Mouse (Mus musculus): ENCODE measurements around the gene Smg6. TPM values are rescaled to one million over a fixed set of nuclear protein-coding genes. Genes with fewer than 3 reads are reported as not detected.

Smg6 gene
- total RNA-seq, 1 experiment = 19.9 TPM

- H3K4me3 ChIP-seq (ENCODE audit: insufficient read depth in 1 of 2, low read depth in 1 of 2, low read length in 2 of 2, poor library complexity in 1 of 2, severe bottlenecking in 1 of 2) = peak overlapping the region; percentile 62 to 77
- no peaks in the 10 kb centered on the region for H3K9me3 ChIP-seq (ENCODE audit: control insufficient read depth, insufficient read depth, low read depth, low read length)
- peak overlapping the region; percentile 56; the same call in 1 of the 2 replicates for H3K9ac ChIP-seq (ENCODE audit: insufficient read depth, low read depth, low read length, poor library complexity, severe bottlenecking)
- H3K27ac ChIP-seq (ENCODE audit: insufficient read depth, low read depth, low read length, poor library complexity, severe bottlenecking) = no peak overlapping the region
- peaks cover 2 to 20% of the 10 kb centered on the region in 2 experiments; a peak in 3 of 4 replicates for H3K4me1 ChIP-seq (ENCODE audit: control insufficient read depth in 2 of 2, insufficient read depth in 2 of 2, low read length in 2 of 2, poor library complexity in 1 of 2)
- TF ChIP-seq MAFK (IDR thresholded peaks at IDR 0.05; ENCODE audit: insufficient read depth, low read depth, low read length) (no peak), HCFC1 (IDR thresholded peaks at IDR 0.05; ENCODE audit: borderline replicate concordance, insufficient read depth, low read length) (no peak), CHD2 (IDR thresholded peaks at IDR 0.05; ENCODE audit: low read depth, low read length) (no peak), ZNF384 (IDR thresholded peaks at IDR 0.05; ENCODE audit: low read depth, low read length) (no peak), ZC3H11A (IDR thresholded peaks at IDR 0.05; ENCODE audit: borderline replicate concordance, low read depth, low read length) (no peak)
- no peaks in the 10 kb centered on the region for H3K36me3 ChIP-seq (ENCODE audit: control insufficient read depth, insufficient read depth, low read length, poor library complexity, severe bottlenecking)
- in situ Hi-C loops (cut with MboI; ENCODE audit: low sequenced_read_pairs in 2 of 2, unreplicated experiment in 2 of 2) = loop anchor here (5.0 kb wide), 1 partner anchor 97 kb away; no protein-coding TSS in a partner anchor
- DNase-seq (ENCODE audit: low read depth, low spot score) = peak; percentile 95
These were observed 269.3 kb downstream of the Smg6 start for GRCm38 (mm10) chr11:75194850-75195461.

- TF ChIP-seq ZC3H11A (IDR thresholded peaks at IDR 0.05; ENCODE audit: borderline replicate concordance, low read depth, low read length) = no peak
- no peak for TF ChIP-seq ZNF384 (IDR thresholded peaks at IDR 0.05; ENCODE audit: low read depth, low read length)
- TF ChIP-seq HCFC1 (IDR thresholded peaks at IDR 0.05; ENCODE audit: borderline replicate concordance, insufficient read depth, low read length) = no peak
- no peak for TF ChIP-seq CHD2 (IDR thresholded peaks at IDR 0.05; ENCODE audit: low read depth, low read length)
- no peak for TF ChIP-seq MAFK (IDR thresholded peaks at IDR 0.05; ENCODE audit: insufficient read depth, low read depth, low read length)
- no peak for DNase-seq (ENCODE audit: low read depth, low spot score)
- Histone ChIP-seq H3K36me3 (ENCODE audit: control insufficient read depth, insufficient read depth, low read length, poor library complexity, severe bottlenecking) (no peaks in the 10 kb centered on the region), H3K9me3 (ENCODE audit: control insufficient read depth, insufficient read depth, low read depth, low read length) (no peaks in the 10 kb centered on the region), H3K4me3 (ENCODE audit: insufficient read depth in 1 of 2, low read depth in 1 of 2, low read length in 2 of 2, poor library complexity in 1 of 2, severe bottlenecking in 1 of 2) (no peak overlapping the region), H3K9ac (ENCODE audit: insufficient read depth, low read depth, low read length, poor library complexity, severe bottlenecking) (no peak overlapping the region), H3K27ac (ENCODE audit: insufficient read depth, low read depth, low read length, poor library complexity, severe bottlenecking) (no peak overlapping the region), H3K4me1 (ENCODE audit: control insufficient read depth in 2 of 2, insufficient read depth in 2 of 2, low read length in 2 of 2, poor library complexity in 1 of 2) (peaks cover 2 to 16% of the 10 kb centered on the region in 2 experiments; a peak in 3 of 4 replicates)
- in situ Hi-C loops (cut with MboI; ENCODE audit: low sequenced_read_pairs in 2 of 2, unreplicated experiment in 2 of 2) = no loop called here
These were observed 270.5 kb downstream of the Smg6 start for GRCm38 (mm10) chr11:75196131-75196530.

GRCm38 (mm10) chr11:75197956-75198355 lies 272.3 kb downstream of the Smg6 start:
- Histone ChIP-seq H3K27ac (ENCODE audit: insufficient read depth, low read depth, low read length, poor library complexity, severe bottlenecking) (no peak overlapping the region), H3K9ac (ENCODE audit: insufficient read depth, low read depth, low read length, poor library complexity, severe bottlenecking) (no peak overlapping the region), H3K4me3 (ENCODE audit: insufficient read depth in 1 of 2, low read depth in 1 of 2, low read length in 2 of 2, poor library complexity in 1 of 2, severe bottlenecking in 1 of 2) (no peak overlapping the region), H3K4me1 (ENCODE audit: control insufficient read depth in 2 of 2, insufficient read depth in 2 of 2, low read length in 2 of 2, poor library complexity in 1 of 2) (peaks cover 2 to 18% of the 10 kb centered on the region in 2 experiments; a peak in 3 of 4 replicates), H3K36me3 (ENCODE audit: control insufficient read depth, insufficient read depth, low read length, poor library complexity, severe bottlenecking) (no peaks in the 10 kb centered on the region), H3K9me3 (ENCODE audit: control insufficient read depth, insufficient read depth, low read depth, low read length) (no peaks in the 10 kb centered on the region)
- DNase-seq (ENCODE audit: low read depth, low spot score) = no peak
- in situ Hi-C loops (cut with MboI; ENCODE audit: low sequenced_read_pairs in 2 of 2, unreplicated experiment in 2 of 2) = no loop called here
- no peak for TF ChIP-seq CHD2 (IDR thresholded peaks at IDR 0.05; ENCODE audit: low read depth, low read length)

DNA sequence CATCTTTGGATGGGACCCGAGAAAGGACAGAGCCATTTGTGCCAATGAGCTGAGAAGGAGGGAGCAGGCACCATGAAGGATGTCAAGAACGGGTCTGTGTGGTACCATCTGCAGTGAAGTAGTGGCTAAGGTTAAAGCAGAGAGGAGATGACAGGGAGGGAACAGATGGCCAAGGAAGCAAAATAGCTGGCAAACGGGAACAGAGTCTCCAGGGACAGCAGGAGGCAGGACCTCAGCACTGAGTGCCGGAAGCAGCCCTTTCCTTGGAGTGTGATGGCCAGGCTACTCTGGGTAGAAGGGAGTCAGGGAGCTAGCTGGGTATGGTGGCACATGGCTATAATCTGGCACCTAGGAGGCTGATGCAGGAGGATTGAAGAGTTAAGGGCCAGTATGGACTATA lies 273.2 kb downstream of the Smg6 start:
- no peak overlapping the region for H3K4me3 ChIP-seq (ENCODE audit: insufficient read depth in 1 of 2, low read depth in 1 of 2, low read length in 2 of 2, poor library complexity in 1 of 2, severe bottlenecking in 1 of 2)
- H3K9me3 ChIP-seq (ENCODE audit: control insufficient read depth, insufficient read depth, low read depth, low read length) = no peaks in the 10 kb centered on the region
- no peaks in the 10 kb centered on the region for H3K36me3 ChIP-seq (ENCODE audit: control insufficient read depth, insufficient read depth, low read length, poor library complexity, severe bottlenecking)
- DNase-seq (ENCODE audit: low read depth, low spot score) = no peak
- no peak overlapping the region for H3K9ac ChIP-seq (ENCODE audit: insufficient read depth, low read depth, low read length, poor library complexity, severe bottlenecking)
- in situ Hi-C loops (cut with MboI; ENCODE audit: low sequenced_read_pairs in 2 of 2, unreplicated experiment in 2 of 2) = no loop called here
- no peak overlapping the region for H3K27ac ChIP-seq (ENCODE audit: insufficient read depth, low read depth, low read length, poor library complexity, severe bottlenecking)
- TF ChIP-seq MAFK (IDR thresholded peaks at IDR 0.05; ENCODE audit: insufficient read depth, low read depth, low read length) (no peak), HCFC1 (IDR thresholded peaks at IDR 0.05; ENCODE audit: borderline replicate concordance, insufficient read depth, low read length) (no peak), CHD2 (IDR thresholded peaks at IDR 0.05; ENCODE audit: low read depth, low read length) (no peak), ZC3H11A (IDR thresholded peaks at IDR 0.05; ENCODE audit: borderline replicate concordance, low read depth, low read length) (no peak), ZNF384 (IDR thresholded peaks at IDR 0.05; ENCODE audit: low read depth, low read length) (no peak)
- H3K4me1 ChIP-seq (ENCODE audit: control insufficient read depth in 2 of 2, insufficient read depth in 2 of 2, low read length in 2 of 2, poor library complexity in 1 of 2) = peaks cover 2 to 19% of the 10 kb centered on the region in 2 experiments; a peak in 3 of 4 replicates

- H3K27ac ChIP-seq (ENCODE audit: insufficient read depth, low read depth, low read length, poor library complexity, severe bottlenecking) = no peak overlapping the region
- H3K4me1 ChIP-seq (ENCODE audit: control insufficient read depth in 2 of 2, insufficient read depth in 2 of 2, low read length in 2 of 2, poor library complexity in 1 of 2) = peaks cover 2 to 23% of the 10 kb centered on the region in 2 experiments; a peak in 3 of 4 replicates
- H3K36me3 ChIP-seq (ENCODE audit: control insufficient read depth, insufficient read depth, low read length, poor library complexity, severe bottlenecking) = no peaks in the 10 kb centered on the region
- no peak overlapping the region for H3K9ac ChIP-seq (ENCODE audit: insufficient read depth, low read depth, low read length, poor library complexity, severe bottlenecking)
- no peak for DNase-seq (ENCODE audit: low read depth, low spot score)
- H3K4me3 ChIP-seq (ENCODE audit: insufficient read depth in 1 of 2, low read depth in 1 of 2, low read length in 2 of 2, poor library complexity in 1 of 2, severe bottlenecking in 1 of 2) = no peak overlapping the region
- H3K9me3 ChIP-seq (ENCODE audit: control insufficient read depth, insufficient read depth, low read depth, low read length) = no peaks in the 10 kb centered on the region
- in situ Hi-C loops (cut with MboI; ENCODE audit: low sequenced_read_pairs in 2 of 2, unreplicated experiment in 2 of 2) = no loop called here
- TF ChIP-seq ZC3H11A (IDR thresholded peaks at IDR 0.05; ENCODE audit: borderline replicate concordance, low read depth, low read length) (no peak), ZNF384 (IDR thresholded peaks at IDR 0.05; ENCODE audit: low read depth, low read length) (no peak), HCFC1 (IDR thresholded peaks at IDR 0.05; ENCODE audit: borderline replicate concordance, insufficient read depth, low read length) (no peak), CHD2 (IDR thresholded peaks at IDR 0.05; ENCODE audit: low read depth, low read length) (no peak), MAFK (IDR thresholded peaks at IDR 0.05; ENCODE audit: insufficient read depth, low read depth, low read length) (no peak)
These were observed 274.3 kb downstream of the Smg6 start for GRCm38 (mm10) chr11:75199951-75200350.
